Mouse (Mus musculus) testis, adult 2 months (tissue): Measurements from ENCODE around the gene 1700067K01Rik.

ENCODE experiments used
- CTCF ChIP-seq: fragments of 200-500 bp; IDR thresholded peaks from 2 replicates; pipeline ENCODE4 v1.5.1; 2012; ENCODE audit warnings: low read depth, mild to moderate bottlenecking, inconsistent platforms, low read length, moderate library complexity; ENCODE audit not compliant: control insufficient read depth, insufficient read depth, insufficient replicate concordance
- POLR2A ChIP-seq: fragments of 200-500 bp; IDR thresholded peaks from 2 replicates; pipeline ENCODE4 v1.6.1; 2012; ENCODE audit warnings: low read depth, mild to moderate bottlenecking, inconsistent platforms, low read length, moderate library complexity; ENCODE audit not compliant: control insufficient read depth

DNA sequence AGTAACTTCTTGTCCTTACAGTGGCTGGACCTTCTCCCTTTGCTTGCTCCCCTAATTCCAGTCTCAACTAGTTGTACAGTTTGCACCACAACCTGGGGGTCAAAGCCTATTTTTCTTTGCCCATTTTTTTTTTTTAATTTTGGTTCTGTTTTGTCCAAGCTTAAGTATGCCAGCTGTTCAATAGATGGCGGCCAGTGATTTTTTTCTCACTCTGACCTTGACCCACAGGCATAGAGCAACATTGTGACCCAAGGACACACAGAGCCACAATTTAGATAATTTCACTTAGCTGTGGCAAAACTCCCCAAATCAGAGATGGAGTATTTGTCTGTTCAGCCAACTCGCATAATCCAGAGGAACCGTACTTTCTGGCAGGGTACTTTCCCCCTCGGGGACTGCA is 30.2 kb upstream of the 1700067K01Rik start:
- TF ChIP-seq CTCF (no peak), POLR2A (no peak)
